In genomic region chr14:56886594-56887513, GRCm38 (mm10) we compare ENCODE assay signal across 8 mouse cellular contexts. TPM values are rescaled to one million over a fixed set of nuclear protein-coding genes. Genes with fewer than 3 reads are reported as not detected.
DNase-seq lines count a peak whose midpoint lies in the region; ATAC-seq and TF ChIP-seq lines count a peak whose summit lies in the region.
"Not testable (repeated sequence)": the region's sequence is repeated elsewhere in the genome, so short reads cannot be mapped to it uniquely, and the experiment has no call there.

Gene Zmym2, plus strand, starts transcription at chr14:56886653.

- H3K36me3 ChIP-seq in embryonic facial prominence, embryonic 15.5 days, result 0 out of 2 replicates have a peak, but pooled peaks cover 13% of the 10 kb centered on the region
- peaks cover 29% of the 10 kb centered on the region for H3K36me3 ChIP-seq in limb, embryonic 14.5 days (ENCODE audit: control insufficient read depth, insufficient read depth, low read length)
- not testable (repeated sequence) for H3K36me3 ChIP-seq in midbrain, embryonic 16.5 days (ENCODE audit: control insufficient read depth, insufficient read depth, low read length); spleen, adult 2 months (ENCODE audit: control insufficient read depth, insufficient read depth, low read length)

- peak; percentile 6; the same call in 1 of the 2 replicates for ATAC-seq in embryonic facial prominence, embryonic 15.5 days (ENCODE audit: insufficient number of reproducible peaks, low FRiP score, low TSS enrichment, low read depth)
- peak; percentile 78; the same call in 1 of the 2 replicates for ATAC-seq in limb, embryonic 14.5 days (ENCODE audit: low FRiP score, low read depth)
- ATAC-seq in midbrain, embryonic 16.5 days, result peak; percentile 56

- peak within 1 kb of the TSS; percentile 83 for H3K4me3 ChIP-seq in bone marrow macrophage, adult 2 months (ENCODE audit: insufficient read depth, low read length)
- H3K4me3 ChIP-seq in embryonic facial prominence, embryonic 15.5 days (replicated peaks), result peak within 1 kb of the TSS; percentile 71
- peak within 1 kb of the TSS; percentile 84 for H3K4me3 ChIP-seq in limb, embryonic 14.5 days (replicated peaks; ENCODE audit: low read length)
- H3K4me3 ChIP-seq in midbrain, embryonic 16.5 days (ENCODE audit: low read depth, low read length), result peak within 1 kb of the TSS; percentile 86
- H3K4me3 ChIP-seq in spleen, adult 2 months (ENCODE audit: extremely low read depth, insufficient read depth, insufficient read length), result peak within 1 kb of the TSS; percentile 97

- H3K9ac ChIP-seq in embryonic facial prominence, embryonic 15.5 days, result peak within 1 kb of the TSS; percentile 67
- peak within 1 kb of the TSS; percentile 90 for H3K9ac ChIP-seq in limb, embryonic 14.5 days (ENCODE audit: low read depth, low read length, severe bottlenecking)
- H3K9ac ChIP-seq in midbrain, embryonic 16.5 days (ENCODE audit: low read depth, low read length), result peak within 1 kb of the TSS; percentile 97

- not testable (repeated sequence) for TF ChIP-seq CTCF in bone marrow macrophage, adult 2 months (IDR thresholded peaks at IDR 0.05; ENCODE audit: low read depth, low read length)
- peak; percentile 36; the same call in 1 of the 2 replicates for TF ChIP-seq CTCF in spleen, adult 2 months (IDR thresholded peaks at IDR 0.05; ENCODE audit: extremely low read depth, insufficient read depth, insufficient read length, insufficient replicate concordance)

- not testable (repeated sequence) for H3K9me3 ChIP-seq in embryonic facial prominence, embryonic 15.5 days (replicated peaks); limb, embryonic 14.5 days (ENCODE audit: control insufficient read depth, low read length); midbrain, embryonic 16.5 days (replicated peaks; ENCODE audit: control insufficient read depth, low read length, poor library complexity, severe bottlenecking)

- H3K4me1 ChIP-seq in bone marrow macrophage, adult 2 months (ENCODE audit: control insufficient read depth, insufficient read depth, low read length); limb, embryonic 14.5 days (ENCODE audit: control insufficient read depth, insufficient read depth, low read length); spleen, adult 2 months (ENCODE audit: control insufficient read depth, insufficient read depth, insufficient read length): not testable (repeated sequence)
- H3K4me1 ChIP-seq in embryonic facial prominence, embryonic 15.5 days, result peaks cover 13% of the 10 kb centered on the region
- peaks cover 21% of the 10 kb centered on the region for H3K4me1 ChIP-seq in midbrain, embryonic 16.5 days (ENCODE audit: control insufficient read depth, insufficient read depth, low read length)

- peak; percentile 90 for DNase-seq in A20 (ENCODE audit: low read depth, low spot score)
- DNase-seq in heart, adult 8-10 months (ENCODE audit: low spot score), result peak; percentile 70
- peak; percentile 81 for DNase-seq in kidney, adult 9 months
- DNase-seq in limb, embryonic 14.5 days (ENCODE audit: low spot score), result peak; percentile 68
- peak; percentile 62 to 75 for DNase-seq in spleen, adult 2 months (ENCODE audit: low read depth in 1 of 2, low spot score in 2 of 2)

- WGBS in embryonic facial prominence, embryonic 15.5 days, result under 1% methylated on average over 45 of the region's 87 CpGs
- WGBS in limb, embryonic 14.5 days, result 0% methylated on average over 30 of the region's 87 CpGs
- WGBS in midbrain, embryonic 16.5 days, result 0% methylated on average over 38 of the region's 87 CpGs
- 2% methylated on average over 46 of the region's 87 CpGs for WGBS in spleen, adult 2 months

- peak within 1 kb of the TSS; percentile 91 for H3K27ac ChIP-seq in bone marrow macrophage, adult 2 months (ENCODE audit: insufficient read depth, low read depth, low read length)
- H3K27ac ChIP-seq in embryonic facial prominence, embryonic 15.5 days (replicated peaks), result peak within 1 kb of the TSS; percentile 99
- H3K27ac ChIP-seq in limb, embryonic 14.5 days (replicated peaks; ENCODE audit: low read depth, low read length), result peak within 1 kb of the TSS; percentile 99
- H3K27ac ChIP-seq in midbrain, embryonic 16.5 days (ENCODE audit: low read length), result peak within 1 kb of the TSS; percentile 99
- peak within 1 kb of the TSS; percentile 99 for H3K27ac ChIP-seq in spleen, adult 2 months (ENCODE audit: insufficient read depth, low read length)

- not testable (repeated sequence) for TF ChIP-seq POLR2A in bone marrow macrophage, adult 2 months (IDR thresholded peaks at IDR 0.05; ENCODE audit: borderline replicate concordance, low read depth, low read length); limb, embryonic 14.5 days (IDR thresholded peaks at IDR 0.05; ENCODE audit: borderline replicate concordance, extremely low read depth, insufficient read depth, insufficient read length); spleen, adult 2 months (IDR thresholded peaks at IDR 0.05; ENCODE audit: low read depth, low read length)

- H3K4me2 ChIP-seq in embryonic facial prominence, embryonic 15.5 days (replicated peaks), result peak within 1 kb of the TSS; percentile 73
- peak within 1 kb of the TSS; percentile 72 for H3K4me2 ChIP-seq in limb, embryonic 14.5 days (replicated peaks; ENCODE audit: low read depth, low read length, severe bottlenecking)
- peak within 1 kb of the TSS; percentile 66 for H3K4me2 ChIP-seq in midbrain, embryonic 16.5 days (ENCODE audit: low read length)

- not testable (repeated sequence) for H3K27me3 ChIP-seq in embryonic facial prominence, embryonic 15.5 days; limb, embryonic 14.5 days (ENCODE audit: control insufficient read depth, insufficient read depth, low read length); midbrain, embryonic 16.5 days (ENCODE audit: control insufficient read depth, insufficient read depth, low read depth, low read length); spleen, adult 2 months (ENCODE audit: control insufficient read depth, insufficient read depth, low read length)

RNA-seq across cellular contexts. Expression of gene Zmym2, which starts in this region (rescaled TPM):
- 39.2 and 48.7 TPM in 2 replicates for polyA plus RNA-seq in bone marrow macrophage, adult 2 months (2012; ENCODE audit: insufficient read depth, insufficient read length, missing spikeins)
- 36.6 and 39.8 TPM in 2 replicates for polyA plus RNA-seq in embryonic facial prominence, embryonic 15.5 days (2015; fragmentation: Nextera tagmentation; extraction: Ambion mirVana)
- total RNA-seq in heart, adult 8-10 months (2022), result 10 to 100 TPM; 29.4 to 35.2 (median 30.8) TPM
- polyA plus RNA-seq in limb, embryonic 14.5 days (2012; rRNA removed), result 29.8 and 50.8 TPM in 2 replicates
- polyA plus RNA-seq in limb, embryonic 14.5 days (2014; fragmentation: Nextera tagmentation; extraction: Ambion mirVana), result 39.1 and 40.8 TPM in 2 replicates
- 64.3 and 68.3 TPM in 2 replicates for polyA plus RNA-seq in midbrain, embryonic 16.5 days (2015; fragmentation: Nextera tagmentation; extraction: Ambion mirVana)
- polyA plus RNA-seq in spleen, adult 2 months (2012; rRNA removed), result 5.0 and 6.6 TPM in 2 replicates

Comparison
In these comparisons a context has a peak if more than half of its experiments do, and no peak if none do; other contexts are left out.
1. Peak in every context shown above with its lines: DNase-seq, ATAC-seq, H3K4me3 ChIP-seq and H3K27ac ChIP-seq.
2. ATAC-seq: peak in every context shown above with its lines; median percentile 78 in limb, embryonic 14.5 days; 56 in midbrain, embryonic 16.5 days; 6 in embryonic facial prominence, embryonic 15.5 days.